Mouse (Mus musculus): ENCODE data around the gene Akr1b3.

- no peak for TF ChIP-seq POLR2A (IDR thresholded peaks at IDR 0.05; ENCODE audit: control insufficient read depth, low read depth, low read length)
- TF ChIP-seq CTCF (IDR thresholded peaks at IDR 0.05; ENCODE audit: control insufficient read depth, insufficient read depth, insufficient replicate concordance, low read depth, low read length), result no peak
Measured at GRCm38 (mm10) chr6:34342476-34342875, 25.2 kb upstream of the Akr1b3 start.
